Mouse (Mus musculus): ENCODE data around the gene Ackr2.

- no peak for TF ChIP-seq GATA1 (IDR thresholded peaks at IDR 0.05; ENCODE audit: borderline replicate concordance, low read length)
- TF ChIP-seq FLI1 (IDR thresholded peaks at IDR 0.05; ENCODE audit: low read length), result no peak
Measured at GRCm38 (mm10) chr9:121937944-121938355, 39.8 kb downstream of the Ackr2 start.
